Mouse (Mus musculus) CH12.LX (cell line): ENCODE data around the gene Gna11. TPM values are rescaled to one million over a fixed set of nuclear protein-coding genes. Genes with fewer than 3 reads are reported as not detected.

Experiments
- DNase-seq: peaks from one replicate; pipeline ENCODE4 v3.0.0-alpha.2; 2013; ENCODE audit errors: extremely low read depth
- H3K27ac ChIP-seq: 2 replicates; pipeline ENCODE4 v1.5.1; 2012; ENCODE audit warnings: low read depth, mild to moderate bottlenecking, control low read depth, moderate library complexity; ENCODE audit not compliant: insufficient read depth
- H3K27me3 ChIP-seq: replicated peaks from 2 replicates; pipeline ENCODE3; 2012; ENCODE audit warnings: inconsistent platforms
- H3K36me3 ChIP-seq, 2 experiments: replicated peaks in 1 of 2; 2 replicates each; pipeline versions ENCODE3 to v1.6.1; 2012; ENCODE audit warnings: inconsistent platforms in 1 of 2, low read length in 1 of 2, mild to moderate bottlenecking in 1 of 2, mixed read lengths in 1 of 2, moderate library complexity in 1 of 2; ENCODE audit not compliant: control insufficient read depth in 1 of 2, insufficient read depth in 1 of 2
- H3K4me1 ChIP-seq, 2 experiments: 2 replicates each; pipeline ENCODE4 v1.6.1; 2012; ENCODE audit warnings: inconsistent platforms in 1 of 2, moderate library complexity in 1 of 2; ENCODE audit not compliant: insufficient read depth in 2 of 2, control insufficient read depth in 1 of 2
- H3K4me2 ChIP-seq: 2 replicates; pipeline ENCODE4 v1.6.1; 2012; ENCODE audit warnings: low read depth, mild to moderate bottlenecking, control low read depth; ENCODE audit not compliant: poor library complexity, insufficient read depth, severe bottlenecking
- H3K4me3 ChIP-seq, 3 experiments: fragments of 150-350 bp in 1 of 3; sonication (generic) in 1 of 3; replicated peaks in 1 of 3; 2 replicates each; pipeline versions ENCODE3 to v1.5.1; 2011 to 2012; ENCODE audit warnings: low read depth in 2 of 3, low read length in 2 of 3, mild to moderate bottlenecking in 2 of 3, moderate library complexity in 2 of 3, control low read depth in 1 of 3, improper control_type of control experiment in 1 of 3, inconsistent platforms in 1 of 3, mixed read lengths in 1 of 3; ENCODE audit not compliant: poor library complexity in 1 of 3
- H3K79me2 ChIP-seq: replicated peaks from 2 replicates; pipeline ENCODE4 v1.6.1; 2012; ENCODE audit warnings: mild to moderate bottlenecking, moderate library complexity; ENCODE audit not compliant: control insufficient read depth, poor library complexity, insufficient read depth, severe bottlenecking; ENCODE audit errors: extremely low read depth
- H3K9ac ChIP-seq: 2 replicates; pipeline ENCODE4 v1.6.1; 2012; ENCODE audit warnings: low read depth, mild to moderate bottlenecking, control low read depth, moderate library complexity; ENCODE audit not compliant: insufficient read depth
- H3K9me3 ChIP-seq: replicated peaks from 2 replicates; pipeline ENCODE3; 2012; ENCODE audit warnings: low read length, inconsistent platforms, mixed read lengths
- E2F4 ChIP-seq: IDR thresholded peaks from 2 replicates; pipeline ENCODE4 v1.6.1; 2011; ENCODE audit warnings: low read depth, low read length, improper control_type of control experiment; ENCODE audit not compliant: insufficient replicate concordance
- ELF1 ChIP-seq: IDR thresholded peaks from 2 replicates; pipeline ENCODE4 v1.6.1; 2014; ENCODE audit warnings: low read depth, mild to moderate bottlenecking, inconsistent platforms, low read length, improper control_type of control experiment
- EP300 ChIP-seq: IDR thresholded peaks from 2 replicates; pipeline ENCODE4 v1.6.1; 2011; ENCODE audit warnings: low read length, improper control_type of control experiment
- GABPA ChIP-seq: IDR thresholded peaks from 2 replicates; pipeline ENCODE4 v1.6.1; 2012; ENCODE audit warnings: low read depth, low read length, improper control_type of control experiment, inconsistent platforms; ENCODE audit not compliant: insufficient replicate concordance
- HCFC1 ChIP-seq: IDR thresholded peaks from 2 replicates; pipeline ENCODE4 v1.6.1; 2012; ENCODE audit warnings: low read depth, mild to moderate bottlenecking, inconsistent platforms, low read length, improper control_type of control experiment
- IRF4 ChIP-seq: IDR thresholded peaks from 2 replicates; pipeline ENCODE4 v1.6.1; 2014; ENCODE audit warnings: low read depth, mild to moderate bottlenecking, inconsistent platforms, low read length, improper control_type of control experiment
- MAFK ChIP-seq: IDR thresholded peaks from 2 replicates; pipeline ENCODE4 v1.6.1; 2011; ENCODE audit warnings: low read length, improper control_type of control experiment; ENCODE audit not compliant: insufficient replicate concordance
- NRF1 ChIP-seq: IDR thresholded peaks from 2 replicates; pipeline ENCODE4 v1.6.1; 2014; ENCODE audit warnings: low read depth, mild to moderate bottlenecking, inconsistent platforms, low read length, improper control_type of control experiment, moderate library complexity
- PAX5 ChIP-seq: IDR thresholded peaks from 2 replicates; pipeline ENCODE4 v1.6.1; 2012; ENCODE audit warnings: low read length, inconsistent platforms, mixed read lengths
- POLR2AphosphoS2 ChIP-seq: IDR thresholded peaks from 2 replicates; pipeline ENCODE4 v1.6.1; 2011; ENCODE audit warnings: low read depth, low read length, improper control_type of control experiment
- TBP ChIP-seq: conservative IDR thresholded peaks from 2 replicates; pipeline ENCODE4 v1.6.1; 2011; ENCODE audit warnings: low read depth, low read length, improper control_type of control experiment
- TCF12 ChIP-seq: IDR thresholded peaks from 2 replicates; pipeline ENCODE4 v1.6.1; 2014; ENCODE audit warnings: low read depth, mild to moderate bottlenecking, inconsistent platforms, low read length, improper control_type of control experiment
- UBTF ChIP-seq: IDR thresholded peaks from 2 replicates; pipeline ENCODE4 v1.6.1; 2012; ENCODE audit warnings: low read depth, mild to moderate bottlenecking, inconsistent platforms, low read length, improper control_type of control experiment, moderate library complexity
- USF1 ChIP-seq: IDR thresholded peaks from 2 replicates; pipeline ENCODE4 v1.6.1; 2014; ENCODE audit warnings: low read depth, mild to moderate bottlenecking, inconsistent platforms, low read length, improper control_type of control experiment
- USF2 ChIP-seq: conservative IDR thresholded peaks from 2 replicates; pipeline ENCODE4 v1.6.1; 2011; ENCODE audit warnings: low read depth, low read length, improper control_type of control experiment
- ZC3H11A ChIP-seq: IDR thresholded peaks from 2 replicates; pipeline ENCODE4 v1.6.1; 2012; ENCODE audit warnings: low read depth, mild to moderate bottlenecking, inconsistent platforms, low read length, improper control_type of control experiment
- ZMIZ1 ChIP-seq: IDR thresholded peaks from 2 replicates; pipeline ENCODE4 v1.6.1; 2012; ENCODE audit warnings: low read depth, mild to moderate bottlenecking, inconsistent platforms, low read length, improper control_type of control experiment
- dilution Hi-C: fragments of 300-500 bp; cut with MboI; formaldehyde crosslinking; loops from 2 replicates; pipeline ENCODE4 v1.14.3; 2020; ENCODE audit warnings: low sequenced_read_pairs; ENCODE audit not compliant: extremely low pct_unique_long_range_greater_than_20kb, extremely low pct_ligation_motif_present
- in situ Hi-C: fragments of 300-500 bp; cut with MboI; formaldehyde crosslinking; loops from 3 replicates; pipeline ENCODE4 v1.14.3; 2019; ENCODE audit warnings: low sequenced_read_pairs, low pct_ligation_motif_present, low pct_unique_long_range_greater_than_20kb, mixed read lengths
- polyA plus RNA-seq: library from polyadenylated mRNA; unstranded; fragments of >175 nt; gene quantifications from 2 replicates; pipeline ENCODE4 v1.2.1, GENCODE M21; 2012; ENCODE audit warnings: low read depth; ENCODE audit not compliant: insufficient read length
- total RNA-seq, 2 experiments: library from RNA; depleted of rRNA; stranded (reverse); fragments of 300-350 nt in 1 of 2; fragments of >200 nt in 1 of 2; gene quantifications; 2 replicates each; pipeline ENCODE4 v1.2.3; 2012 to 2014

The Gna11 gene
- total and polyA plus RNA-seq, 3 experiments: 4.3 to 8.7 (median 7.2) TPM

DNA sequence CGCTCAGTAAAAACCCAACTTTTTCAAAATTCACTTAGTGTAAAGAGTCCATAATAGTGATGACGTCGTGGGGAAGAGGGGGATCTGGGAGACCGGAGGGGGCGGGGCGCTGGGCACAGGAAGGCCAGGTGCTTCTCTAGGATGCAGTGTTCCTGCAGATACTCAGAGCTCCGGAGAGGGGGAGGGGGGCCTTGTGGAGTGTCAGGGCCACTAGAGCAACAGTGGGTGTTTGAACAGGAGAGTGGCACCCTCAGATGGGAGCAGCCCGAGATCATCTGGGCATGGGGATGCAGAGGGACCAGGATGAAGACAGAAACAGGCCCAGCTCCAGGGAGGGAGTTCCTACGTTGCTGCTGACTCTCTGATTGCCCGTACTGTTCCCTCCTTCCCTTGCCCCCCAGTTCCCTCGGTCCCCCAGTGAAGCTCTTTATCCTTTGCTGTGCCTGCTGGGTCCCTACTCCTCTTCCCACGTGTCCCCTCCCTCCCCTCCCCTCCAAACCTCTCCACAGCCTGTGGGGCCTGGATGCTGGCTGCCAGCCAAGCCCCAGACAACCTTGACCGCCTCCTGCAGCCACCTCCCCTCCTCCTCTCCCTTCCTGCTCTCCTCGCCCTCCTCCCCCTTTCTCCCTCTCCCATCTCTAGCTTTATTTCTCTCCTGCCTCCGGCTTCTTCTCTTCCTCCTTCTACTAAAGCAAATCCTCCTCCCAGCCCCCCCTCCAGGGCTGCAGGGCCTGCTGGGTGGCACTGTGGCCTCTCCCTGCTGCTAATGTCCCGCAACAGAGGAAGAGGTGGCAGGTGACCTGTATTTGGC is 23.6 kb upstream of the Gna11 start:
- no peaks in the 10 kb centered on the region for H3K9me3 ChIP-seq
- H3K27ac ChIP-seq: no peak overlapping the region
- no peak overlapping the region for H3K4me3 ChIP-seq
- H3K9ac ChIP-seq: no peak overlapping the region
- H3K27me3 ChIP-seq: peaks cover 96% of the 10 kb centered on the region
- dilution Hi-C loops (no loop called here), in situ Hi-C loops (no loop called here)
- peaks cover 8 to 23% of the 10 kb centered on the region in 2 experiments for H3K36me3 ChIP-seq
- DNase-seq: no peak
- TF ChIP-seq POLR2AphosphoS2 (no peak), E2F4 (no peak), USF2 (no peak), ELF1 (no peak), TBP (no peak), HCFC1 (no peak), UBTF (no peak), ZMIZ1 (no peak), PAX5 (no peak), NRF1 (no peak), EP300 (no peak), GABPA (no peak), USF1 (no peak)
- no peaks in the 10 kb centered on the region for H3K79me2 ChIP-seq
- no peak overlapping the region for H3K4me2 ChIP-seq
- H3K4me1 ChIP-seq: peaks cover 0 to 9% of the 10 kb centered on the region in 2 experiments; a peak in 2 of 4 replicates

DNA sequence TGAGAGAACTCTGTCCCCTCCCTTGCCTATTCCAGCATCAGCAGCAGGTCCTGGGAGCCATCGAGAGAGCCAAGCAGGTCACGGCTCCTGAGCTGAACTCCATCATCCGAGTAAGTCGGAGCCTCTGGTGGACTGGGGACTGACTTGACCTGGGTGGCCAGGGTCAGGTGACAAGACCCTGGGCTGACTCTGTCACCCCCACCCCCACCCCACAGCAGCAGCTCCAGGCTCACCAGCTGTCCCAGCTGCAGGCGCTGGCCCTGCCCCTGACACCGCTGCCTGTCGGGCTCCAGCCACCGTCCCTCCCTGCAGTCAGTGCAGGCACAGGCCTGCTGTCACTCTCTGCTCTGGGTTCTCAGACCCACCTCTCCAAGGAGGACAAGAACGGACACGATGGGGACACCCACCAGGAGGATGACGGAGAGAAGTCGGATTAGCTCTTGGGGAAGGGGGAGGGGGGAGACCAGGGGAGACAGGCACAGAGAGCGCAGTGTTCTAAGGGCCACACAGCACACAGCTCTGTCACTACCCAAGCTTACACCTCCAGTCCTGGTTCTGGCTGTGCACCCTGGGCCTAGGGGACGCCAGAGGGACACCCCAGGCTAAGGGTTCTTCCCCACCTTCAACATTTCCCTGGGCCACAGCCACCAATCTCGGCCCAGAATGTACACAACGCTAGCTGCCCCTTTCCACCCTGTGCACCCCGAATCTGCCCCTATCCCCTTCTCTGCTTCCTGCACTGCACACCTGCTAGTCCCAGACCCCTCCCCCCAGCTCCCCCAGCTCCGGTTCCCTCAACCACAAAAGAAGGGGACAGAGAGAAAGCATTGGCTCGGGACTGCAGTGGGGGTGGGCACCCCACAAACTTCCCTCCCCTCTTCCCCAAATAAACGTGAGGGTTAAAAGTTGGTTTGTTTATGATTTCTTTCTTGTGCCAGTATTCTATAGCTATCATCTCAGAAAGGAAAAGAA is 20.6 kb upstream of the Gna11 start:
- peaks cover 4% of the 10 kb centered on the region; the same call in 1 of the 2 replicates for H3K79me2 ChIP-seq
- no peaks in the 10 kb centered on the region for H3K9me3 ChIP-seq
- TF ChIP-seq ZMIZ1 (no peak), MAFK (no peak), NRF1 (no peak), TCF12 (no peak), TBP (no peak), ZC3H11A (no peak), IRF4 (no peak)
- dilution Hi-C loops (no loop called here), in situ Hi-C loops (no loop called here)
- no peak overlapping the region for H3K4me2 ChIP-seq
- H3K27ac ChIP-seq: no peak overlapping the region
- peaks cover 87% of the 10 kb centered on the region for H3K27me3 ChIP-seq
- H3K9ac ChIP-seq: no peak overlapping the region
- DNase-seq: no peak
- peaks cover 5 to 8% of the 10 kb centered on the region in 2 experiments; a peak in 3 of 4 replicates for H3K4me1 ChIP-seq
- peaks cover 8 to 25% of the 10 kb centered on the region in 2 experiments for H3K36me3 ChIP-seq
- H3K4me3 ChIP-seq: no peak overlapping the region
